Mouse (Mus musculus) forebrain, embryonic 13.5 days (tissue): ENCODE results near the gene Ralgapb. TPM values are rescaled to one million over a fixed set of nuclear protein-coding genes. Genes with fewer than 3 reads are reported as not detected.

Experiments
- ATAC-seq: fragments of 200-750 bp; cut with Nextera tagmentation; 2 replicates; pipeline ENCODE4 v1.8.0; 2017
- H3K27ac ChIP-seq: fragments of 300-500 bp; sonication (generic); 2 replicates; pipeline ENCODE4 v1.5.1; 2015; ENCODE audit warnings: inconsistent platforms, mild to moderate bottlenecking, moderate library complexity
- H3K27me3 ChIP-seq: fragments of 300-500 bp; sonication (generic); 2 replicates; pipeline ENCODE4 v1.6.1; 2015; ENCODE audit warnings: mild to moderate bottlenecking, inconsistent platforms
- H3K36me3 ChIP-seq: fragments of 300-500 bp; sonication (generic); 2 replicates; pipeline ENCODE4 v1.6.1; 2015; ENCODE audit warnings: mild to moderate bottlenecking, inconsistent platforms; ENCODE audit not compliant: poor library complexity, severe bottlenecking
- H3K4me1 ChIP-seq: fragments of 300-500 bp; sonication (generic); 2 replicates; pipeline ENCODE4 v1.6.1; 2015; ENCODE audit warnings: inconsistent platforms
- H3K4me2 ChIP-seq: fragments of 300-500 bp; sonication (generic); 2 replicates; pipeline ENCODE4 v1.6.1; 2015; ENCODE audit warnings: inconsistent platforms, mild to moderate bottlenecking, moderate library complexity
- H3K4me3 ChIP-seq: fragments of 300-500 bp; sonication (generic); 2 replicates; pipeline ENCODE4 v1.5.1; 2015; ENCODE audit warnings: mild to moderate bottlenecking, inconsistent platforms
- H3K9ac ChIP-seq: fragments of 300-500 bp; sonication (generic); 2 replicates; pipeline ENCODE4 v1.6.1; 2015; ENCODE audit warnings: mild to moderate bottlenecking, inconsistent platforms
- H3K9me3 ChIP-seq: fragments of 300-500 bp; sonication (generic); replicated peaks from 2 replicates; pipeline ENCODE4 v1.6.1; 2016; ENCODE audit warnings: inconsistent platforms
- WGBS: fragments of 180-500 bp; shearing (Covaris S2); methylation state at CpG from one replicate; pipeline ENCODE4 v1.1.7; 2015; 5-methylcytosine and 5-hydroxymethylcytosine counted together
- polyA plus RNA-seq: library from polyadenylated mRNA; unstranded; fragments of >200 nt; fragmentation: Nextera tagmentation; extraction: Ambion mirVana; gene quantifications from 2 replicates; pipeline ENCODE4 v1.2.1, GENCODE M21; 2015

Gene Ralgapb
- polyA plus RNA-seq, 1 experiment from 2014 or later = 22.3 TPM

GRCm38 (mm10) chr2:158501836-158502812, 92.5 kb downstream of the Ralgapb start, which contains the start of gene Adig:
Adig (plus strand) TSS chr2:158502612.
- Histone ChIP-seq H3K9me3 (no peaks in the 10 kb centered on the region), H3K27me3 (no peaks in the 10 kb centered on the region), H3K4me2 (no peak within 1 kb of the TSS), H3K4me3 (no peak within 1 kb of the TSS), H3K36me3 (peaks cover 31% of the 10 kb centered on the region), H3K9ac (no peak within 1 kb of the TSS), H3K27ac (no peak within 1 kb of the TSS), H3K4me1 (no peaks in the 10 kb centered on the region)
- no peak for ATAC-seq
- 85% methylated on average over 11 of the region's 11 CpGs for WGBS

DNA sequence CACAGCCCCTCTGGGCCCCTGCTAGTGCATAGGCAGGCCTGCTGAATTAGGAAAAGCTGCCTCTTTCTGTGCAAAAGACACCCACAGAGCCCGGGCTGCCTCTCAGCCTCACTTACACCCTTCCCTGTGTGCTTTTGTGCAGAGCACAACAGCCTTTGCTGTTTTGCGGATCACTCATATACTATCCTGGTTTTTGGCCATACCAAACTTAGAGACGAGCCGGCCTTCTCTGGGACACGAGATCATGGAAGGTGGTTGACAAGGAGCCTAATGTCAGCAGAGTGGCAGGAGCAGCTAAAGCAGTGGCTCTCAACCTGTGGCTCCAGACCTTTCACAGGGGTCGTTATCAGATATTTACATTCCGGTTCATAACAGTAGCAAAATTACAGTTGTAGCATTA, 93.6 kb downstream of the Ralgapb start:
- no peak for ATAC-seq
- no peaks in the 10 kb centered on the region for H3K9me3 ChIP-seq
- peaks cover 20% of the 10 kb centered on the region for H3K36me3 ChIP-seq
- no peaks in the 10 kb centered on the region for H3K4me1 ChIP-seq
- no peak overlapping the region for H3K27ac ChIP-seq
- H3K4me2 ChIP-seq = no peak overlapping the region
- no peak overlapping the region for H3K9ac ChIP-seq
- WGBS = 85% methylated on average over 7 of the region's 7 CpGs
- H3K4me3 ChIP-seq = no peak overlapping the region
- no peaks in the 10 kb centered on the region for H3K27me3 ChIP-seq

GRCm38 (mm10) chr2:158503671-158504070, 94.0 kb downstream of the Ralgapb start:
- 73% methylated on average over 4 of the region's 4 CpGs for WGBS
- Histone ChIP-seq H3K9ac (no peak overlapping the region), H3K36me3 (peaks cover 16% of the 10 kb centered on the region), H3K4me1 (no peaks in the 10 kb centered on the region), H3K4me2 (no peak overlapping the region), H3K9me3 (no peaks in the 10 kb centered on the region), H3K27me3 (no peaks in the 10 kb centered on the region), H3K27ac (no peak overlapping the region), H3K4me3 (no peak overlapping the region)
- ATAC-seq = no peak

GRCm38 (mm10) chr2:158506475-158506874, 96.8 kb downstream of the Ralgapb start:
- H3K27ac ChIP-seq = no peak overlapping the region
- ATAC-seq = no peak
- H3K9ac ChIP-seq = no peak overlapping the region
- no peaks in the 10 kb centered on the region for H3K9me3 ChIP-seq
- no peaks in the 10 kb centered on the region for H3K36me3 ChIP-seq
- no peaks in the 10 kb centered on the region for H3K4me1 ChIP-seq
- WGBS = 82% methylated on average over 5 of the region's 5 CpGs
- H3K4me3 ChIP-seq = no peak overlapping the region
- no peaks in the 10 kb centered on the region for H3K27me3 ChIP-seq
- H3K4me2 ChIP-seq = no peak overlapping the region

DNA sequence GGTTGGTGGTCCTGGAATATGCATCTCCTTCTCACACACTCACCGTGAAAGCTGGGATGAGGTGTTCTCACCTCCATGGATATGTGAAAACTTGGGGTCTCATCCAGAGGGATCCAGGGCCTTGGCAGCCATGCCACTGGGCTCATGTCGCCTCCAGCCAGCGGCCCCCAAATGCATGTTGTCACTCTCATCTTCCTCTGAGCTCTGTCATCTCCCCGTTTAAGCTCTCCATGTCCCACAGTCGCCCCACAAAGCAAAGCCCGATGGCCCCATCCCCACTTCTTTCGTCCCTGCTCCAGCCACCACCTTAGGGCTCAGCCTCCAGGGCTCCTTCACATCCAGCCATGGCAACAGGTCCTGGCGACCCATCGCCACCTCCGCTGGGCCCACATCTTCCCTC, 97.4 kb downstream of the Ralgapb start:
- Histone ChIP-seq H3K4me2 (no peak overlapping the region), H3K4me1 (no peaks in the 10 kb centered on the region), H3K9ac (no peak overlapping the region), H3K4me3 (no peak overlapping the region), H3K27ac (no peak overlapping the region), H3K36me3 (no peaks in the 10 kb centered on the region), H3K27me3 (no peaks in the 10 kb centered on the region), H3K9me3 (no peaks in the 10 kb centered on the region)
- no peak for ATAC-seq
- WGBS = 91% methylated on average over 10 of the region's 10 CpGs

DNA sequence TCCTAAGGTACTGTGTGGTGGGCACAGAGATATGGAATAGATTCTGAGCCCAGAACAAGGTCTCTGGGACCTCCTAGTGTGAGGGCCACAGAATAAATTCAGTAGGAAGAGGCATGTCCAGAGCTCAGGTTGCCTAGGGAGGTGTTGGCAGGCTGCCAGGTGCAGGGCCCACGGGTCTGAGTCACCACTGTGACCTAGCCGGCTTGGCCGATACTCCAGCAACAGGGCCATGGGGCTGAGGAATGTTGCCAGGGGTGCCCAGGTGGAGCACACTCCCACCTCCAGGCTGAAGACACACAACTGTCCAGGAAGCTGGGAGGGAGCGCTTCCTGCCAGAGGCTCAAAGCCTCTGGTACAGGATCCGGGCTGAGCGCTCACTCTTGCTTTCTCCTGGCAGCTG, 101.0 kb downstream of the Ralgapb start:
- Histone ChIP-seq H3K4me1 (no peaks in the 10 kb centered on the region), H3K4me2 (no peak overlapping the region), H3K9me3 (no peaks in the 10 kb centered on the region), H3K27me3 (no peaks in the 10 kb centered on the region), H3K27ac (no peak overlapping the region), H3K9ac (no peak overlapping the region), H3K36me3 (no peaks in the 10 kb centered on the region), H3K4me3 (no peak overlapping the region)
- 77% methylated on average over 6 of the region's 6 CpGs for WGBS
- ATAC-seq = no peak

DNA sequence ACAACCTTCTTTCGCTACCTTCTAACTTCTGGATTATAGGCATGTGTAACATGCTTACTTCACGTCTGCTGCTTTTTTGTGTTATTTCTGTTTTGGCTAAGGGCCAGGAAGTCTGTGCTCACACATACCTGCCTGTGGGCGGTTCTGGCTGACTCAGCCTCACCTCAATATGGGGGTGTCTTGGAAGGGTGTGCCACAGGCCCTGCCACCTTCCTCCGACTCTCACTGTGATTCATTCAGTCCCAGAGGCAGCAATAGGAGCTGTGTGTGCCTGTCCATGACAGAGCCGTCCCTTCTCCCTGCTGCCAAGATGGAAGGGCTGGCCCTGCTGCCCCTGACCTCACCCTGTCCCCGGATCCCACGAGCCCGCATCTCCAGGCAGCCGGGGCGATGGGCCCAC, 102.9 kb downstream of the Ralgapb start, which contains the start of gene Arhgap40:
Gene Arhgap40 (plus strand): TSS at position 269 of the 400 bp plus-strand sequence.
- Histone ChIP-seq H3K27ac (no peak within 1 kb of the TSS), H3K9me3 (no peaks in the 10 kb centered on the region), H3K4me2 (no peak within 1 kb of the TSS), H3K27me3 (no peaks in the 10 kb centered on the region), H3K4me3 (no peak within 1 kb of the TSS), H3K9ac (no peak within 1 kb of the TSS), H3K4me1 (no peaks in the 10 kb centered on the region), H3K36me3 (no peaks in the 10 kb centered on the region)
- ATAC-seq = no peak
- 90% methylated on average over 10 of the region's 10 CpGs for WGBS

DNA sequence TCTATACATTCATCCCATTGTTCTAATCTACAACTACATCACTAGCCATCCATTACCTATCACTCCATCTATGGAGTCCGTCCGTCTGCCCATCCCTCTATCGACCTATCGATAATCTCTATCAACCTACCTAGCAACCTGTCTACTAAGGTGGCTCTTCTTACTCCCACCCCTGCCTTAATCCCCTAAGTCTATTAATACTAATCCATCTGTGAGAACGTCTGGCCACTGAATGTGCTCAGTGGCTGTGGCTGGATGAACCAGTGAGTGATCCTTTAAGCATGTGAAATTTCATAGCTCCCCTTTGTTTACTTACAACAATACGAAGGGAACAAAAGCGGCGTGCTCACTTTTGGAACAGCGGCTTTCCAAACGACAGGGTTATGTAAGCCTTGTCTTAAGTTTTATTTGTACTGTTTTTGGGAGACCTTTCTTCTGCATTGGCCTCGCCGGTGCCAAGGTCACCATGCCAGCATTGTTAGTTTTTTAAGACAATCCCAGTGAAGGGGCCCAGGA, 104.2 kb downstream of the Ralgapb start:
- Histone ChIP-seq H3K9me3 (no peaks in the 10 kb centered on the region), H3K36me3 (no peaks in the 10 kb centered on the region), H3K4me1 (no peaks in the 10 kb centered on the region), H3K27ac (no peak overlapping the region), H3K27me3 (no peaks in the 10 kb centered on the region), H3K9ac (no peak overlapping the region), H3K4me3 (no peak overlapping the region), H3K4me2 (no peak overlapping the region)
- 71% methylated on average over 12 of the region's 12 CpGs for WGBS
- ATAC-seq = no peak

DNA sequence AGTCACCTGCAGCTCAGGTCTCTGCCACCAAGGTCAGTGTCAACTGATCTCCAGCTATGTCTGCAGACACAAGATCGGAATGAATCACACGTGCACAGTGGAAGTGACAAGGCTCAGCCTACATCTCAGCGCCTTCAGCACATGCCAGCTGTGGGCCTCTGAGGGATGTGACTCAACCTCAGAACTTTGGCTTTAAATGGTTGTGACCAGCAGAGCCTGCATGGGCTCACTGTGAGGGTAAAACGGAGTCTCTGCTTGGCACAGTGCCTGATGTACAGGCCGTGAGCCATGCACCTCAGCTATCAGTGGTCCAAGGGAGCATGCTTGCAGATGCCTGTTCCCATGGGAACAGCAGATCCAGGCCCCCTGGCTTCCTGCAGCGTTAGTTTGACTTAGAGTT, 108.9 kb downstream of the Ralgapb start:
- Histone ChIP-seq H3K9me3 (0 out of 2 replicates have a peak, but pooled peaks cover 2% of the 10 kb centered on the region), H3K27me3 (no peaks in the 10 kb centered on the region), H3K4me3 (no peak overlapping the region), H3K4me1 (no peaks in the 10 kb centered on the region), H3K9ac (no peak overlapping the region), H3K4me2 (no peak overlapping the region), H3K36me3 (no peaks in the 10 kb centered on the region), H3K27ac (no peak overlapping the region)
- WGBS = 69% methylated on average over 6 of the region's 6 CpGs
- no peak for ATAC-seq

GRCm38 (mm10) chr2:158519071-158519470, 109.4 kb downstream of the Ralgapb start:
- no peak for ATAC-seq
- no peak overlapping the region for H3K4me3 ChIP-seq
- no peaks in the 10 kb centered on the region for H3K36me3 ChIP-seq
- H3K27me3 ChIP-seq = no peaks in the 10 kb centered on the region
- H3K4me2 ChIP-seq = no peak overlapping the region
- H3K4me1 ChIP-seq = no peaks in the 10 kb centered on the region
- 85% methylated on average over 11 of the region's 11 CpGs for WGBS
- no peak overlapping the region for H3K9ac ChIP-seq
- H3K27ac ChIP-seq = no peak overlapping the region
- 0 out of 2 replicates have a peak, but pooled peaks cover 2% of the 10 kb centered on the region for H3K9me3 ChIP-seq

DNA sequence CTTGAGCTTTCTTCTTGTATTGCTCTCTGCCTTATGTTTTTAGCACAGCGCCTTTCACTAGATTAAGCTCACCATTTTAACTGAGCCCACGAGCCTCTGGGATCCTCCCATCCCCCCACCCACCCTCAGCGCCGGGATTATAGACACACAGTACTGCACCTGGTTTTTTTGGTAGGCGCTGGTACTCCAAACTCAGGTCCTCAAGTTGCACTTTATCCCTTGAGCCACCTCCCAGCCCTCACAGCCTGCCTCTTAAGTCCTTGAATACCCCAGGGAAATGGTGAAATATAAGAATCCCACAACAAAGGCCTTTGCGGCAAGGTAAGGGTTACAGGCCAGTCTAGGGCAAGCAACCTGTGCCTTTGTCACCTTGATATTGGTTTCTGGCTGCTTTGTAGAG, 110.2 kb downstream of the Ralgapb start:
- Histone ChIP-seq H3K27me3 (no peaks in the 10 kb centered on the region), H3K4me1 (no peaks in the 10 kb centered on the region), H3K4me3 (no peak overlapping the region), H3K9me3 (0 out of 2 replicates have a peak, but pooled peaks cover 2% of the 10 kb centered on the region), H3K9ac (no peak overlapping the region), H3K4me2 (no peak overlapping the region), H3K36me3 (no peaks in the 10 kb centered on the region), H3K27ac (no peak overlapping the region)
- ATAC-seq = no peak
- WGBS = 80% methylated on average over 6 of the region's 6 CpGs

DNA sequence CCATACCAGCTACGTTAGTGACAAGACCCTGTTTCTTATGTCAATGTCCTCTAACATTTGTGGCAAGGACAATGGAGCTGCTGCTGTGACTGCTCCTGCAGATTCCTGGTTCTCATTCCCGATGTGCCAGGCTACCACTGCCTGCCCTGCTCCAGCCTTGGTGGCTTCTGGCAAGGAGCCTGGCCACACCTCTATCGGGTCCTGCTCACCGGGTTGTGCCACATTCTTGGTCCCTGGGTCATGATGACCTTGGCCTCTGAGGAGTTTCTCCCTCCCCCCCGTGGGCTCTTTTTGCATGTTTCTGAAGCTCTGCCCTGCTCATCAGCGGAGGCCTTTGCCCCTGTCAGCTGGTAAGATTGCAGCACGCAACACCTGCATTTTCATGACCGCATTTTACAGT, 113.4 kb downstream of the Ralgapb start:
- ATAC-seq = no peak
- H3K27me3 ChIP-seq = no peaks in the 10 kb centered on the region
- H3K9ac ChIP-seq = no peak overlapping the region
- WGBS = 79% methylated on average over 8 of the region's 8 CpGs
- H3K4me1 ChIP-seq = no peaks in the 10 kb centered on the region
- H3K9me3 ChIP-seq = 0 out of 2 replicates have a peak, but pooled peaks cover 2% of the 10 kb centered on the region
- no peaks in the 10 kb centered on the region for H3K36me3 ChIP-seq
- H3K4me2 ChIP-seq = no peak overlapping the region
- H3K27ac ChIP-seq = no peak overlapping the region
- H3K4me3 ChIP-seq = no peak overlapping the region
